In the genomic region with DNA sequence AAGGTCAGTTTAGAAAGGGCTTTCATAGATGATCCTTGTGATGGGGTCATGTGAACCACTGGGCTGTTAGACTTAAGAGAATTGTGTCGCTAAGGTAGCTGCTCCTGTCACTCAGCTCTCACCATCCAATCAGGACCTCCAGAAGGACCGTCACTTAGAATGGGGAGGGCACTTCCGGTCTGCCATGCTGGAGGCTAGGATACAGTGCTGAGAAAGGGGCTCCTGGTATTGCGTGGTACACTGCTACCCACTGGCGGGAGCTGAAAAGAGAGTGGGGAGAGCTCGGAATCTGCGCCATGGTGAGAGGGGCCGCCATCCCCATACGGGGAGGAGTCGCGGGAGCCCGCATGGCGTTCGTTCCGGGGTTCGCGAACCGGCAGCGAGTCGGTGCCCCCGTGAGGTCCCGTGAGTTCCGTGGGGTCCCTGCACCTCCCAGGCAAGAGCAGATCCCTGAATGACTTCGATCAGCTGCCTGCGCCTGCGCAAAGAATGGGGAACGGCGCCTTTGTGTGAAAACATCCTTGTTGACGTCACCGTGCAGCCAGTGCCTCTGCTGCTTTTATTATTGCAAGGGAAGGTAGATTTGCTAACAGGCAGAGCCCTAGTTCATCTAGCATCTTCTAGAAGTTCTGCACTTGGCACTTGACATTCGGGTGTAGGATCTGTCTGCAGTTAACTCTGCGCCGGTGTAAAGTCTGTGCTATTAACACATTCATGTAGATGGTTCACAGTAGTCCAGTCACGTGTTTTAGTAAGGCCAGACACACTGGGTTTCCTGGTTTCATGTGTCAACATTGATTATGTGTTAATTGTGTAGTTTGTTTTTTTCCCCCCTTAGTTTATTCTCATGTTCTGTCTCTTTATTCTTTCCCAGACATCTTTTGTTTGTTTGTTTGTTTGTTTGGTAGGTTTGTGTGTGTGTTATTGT, we compare ENCODE assay signal across 8 mouse cellular contexts. TPM values are rescaled to one million over a fixed set of nuclear protein-coding genes. Genes with fewer than 3 reads are reported as not detected.
A peak's percentile ranks its signal among the peaks of the same experiment; 100 is the strongest.
DNase-seq lines count a peak whose midpoint lies in the region; ATAC-seq and TF ChIP-seq lines count a peak whose summit lies in the region.

Gene Gm4924, plus strand, starts transcription at position 173 of the 928 bp plus-strand sequence.

- peak; percentile 97 for DNase-seq in ES-CJ7 (ENCODE audit: low read depth, low spot score)
- DNase-seq in heart, postnatal 25 days (ENCODE audit: low spot score): peak; percentile 68
- DNase-seq in layer of hippocampus, adult 18-20 months (ENCODE audit: low spot score in 2 of 2): peak; percentile 85 to 93
- DNase-seq in lung, adult 2 months: peak; percentile 76
- DNase-seq in thymus, adult 18-20 months: peak; percentile 80 to 85

- no peak for TF ChIP-seq CTCF in lung, adult 2 months (IDR thresholded peaks at IDR 0.05; ENCODE audit: insufficient read depth, low read length)

- H3K27me3 ChIP-seq in forebrain, embryonic 15.5 days: no peaks in the 10 kb centered on the region

- ATAC-seq in cerebellum, adult (ENCODE audit: insufficient number of reproducible peaks, low FRiP score, low TSS enrichment): peak; percentile 100
- peak; percentile 100 for ATAC-seq in forebrain, embryonic 15.5 days (replicated peaks)
- peak; percentile 88 for ATAC-seq in neutrophil, adult 5-6 weeks (ENCODE audit: extremely low read depth, insufficient number of reproducible peaks, low FRiP score, poor library complexity, severe bottlenecking)

- intact Hi-C loops in heart, postnatal 25 days (cut with DNase I): loop anchor here (10.0 kb wide), 1 partner anchor 710 kb away; the partner anchor contains the start of gene Gm10778

- H3K4me1 ChIP-seq in forebrain, embryonic 15.5 days: no peaks in the 10 kb centered on the region
- no peaks in the 10 kb centered on the region for H3K4me1 ChIP-seq in lung, adult 2 months (ENCODE audit: control insufficient read depth, insufficient read depth, low read length)

- H3K9ac ChIP-seq in forebrain, embryonic 15.5 days (replicated peaks): peak within 1 kb of the TSS; percentile 95

- WGBS in forebrain, embryonic 15.5 days: 4% methylated on average over 34 of the region's 34 CpGs
- 6% methylated on average over 34 of the region's 34 CpGs for WGBS in lung, adult 2 months

- peak within 1 kb of the TSS; percentile 50 for H3K4me2 ChIP-seq in forebrain, embryonic 15.5 days (replicated peaks)

- peak within 1 kb of the TSS; percentile 99 for H3K27ac ChIP-seq in forebrain, embryonic 15.5 days (replicated peaks)

- H3K36me3 ChIP-seq in forebrain, embryonic 15.5 days: peaks cover 4% of the 10 kb centered on the region; the same call in 1 of the 2 replicates

- H3K9me3 ChIP-seq in forebrain, embryonic 15.5 days: peaks cover 16% of the 10 kb centered on the region; the same call in 1 of the 2 replicates

- TF ChIP-seq POLR2A in lung, adult 2 months (IDR thresholded peaks at IDR 0.05; ENCODE audit: borderline replicate concordance, extremely low read depth, low read depth, low read length): peak; percentile 59; the same call in 1 of the 2 replicates

- H3K4me3 ChIP-seq in forebrain, embryonic 15.5 days: peak within 1 kb of the TSS; percentile 83
- H3K4me3 ChIP-seq in lung, adult 2 months (replicated peaks; ENCODE audit: extremely low read depth, low read depth, low read length): peak within 1 kb of the TSS; percentile 80

RNA-seq across cellular contexts. Expression of gene Gm4924, which starts in this region (rescaled TPM):
- polyA plus RNA-seq in forebrain, embryonic 15.5 days (2015; fragmentation: Nextera tagmentation; extraction: Ambion mirVana): 12.1 and 13.5 TPM in 2 replicates
- 1 to 10 TPM; 1.9 to 2.1 TPM for total RNA-seq in heart, postnatal 25 days (2021)
- 1 to 10 TPM; 7.9 to 8.6 TPM for total RNA-seq in layer of hippocampus, adult 18-20 months (2021)
- polyA plus RNA-seq in lung, adult 2 months (2012; rRNA removed): 0.25 and 0.69 TPM in 2 replicates
- 3.3 and 5.9 TPM in 2 replicates for total RNA-seq in neutrophil, adult 5-6 weeks (2017)

Comparison
In these comparisons a context has a peak if more than half of its experiments do, and no peak if none do; other contexts are left out.
1. Peak in every context shown above with its lines: DNase-seq, ATAC-seq, H3K4me3 ChIP-seq and H3K27ac ChIP-seq.
2. Peak in DNase-seq and H3K4me3 ChIP-seq in lung, adult 2 months; RNA of the gene not detected or under 1 TPM.